Mouse (Mus musculus): Measurements from ENCODE around the gene Vasn. TPM values are rescaled to one million over a fixed set of nuclear protein-coding genes. Genes with fewer than 3 reads are reported as not detected.

Vasn gene
- total RNA-seq (2021): 10 to 100 TPM; 15.7 to 18.8 TPM
- long read RNA-seq, experiment 1, partial matches to known transcripts: 4 of 8 reads
- long read RNA-seq, experiment 1, other reads (novel, unspliced or antisense): 0 of 8 reads
- long read RNA-seq, experiment 2, partial matches to known transcripts: 10 of 14 reads
- long read RNA-seq, experiment 2, other reads (novel, unspliced or antisense): 0 of 14 reads

DNA sequence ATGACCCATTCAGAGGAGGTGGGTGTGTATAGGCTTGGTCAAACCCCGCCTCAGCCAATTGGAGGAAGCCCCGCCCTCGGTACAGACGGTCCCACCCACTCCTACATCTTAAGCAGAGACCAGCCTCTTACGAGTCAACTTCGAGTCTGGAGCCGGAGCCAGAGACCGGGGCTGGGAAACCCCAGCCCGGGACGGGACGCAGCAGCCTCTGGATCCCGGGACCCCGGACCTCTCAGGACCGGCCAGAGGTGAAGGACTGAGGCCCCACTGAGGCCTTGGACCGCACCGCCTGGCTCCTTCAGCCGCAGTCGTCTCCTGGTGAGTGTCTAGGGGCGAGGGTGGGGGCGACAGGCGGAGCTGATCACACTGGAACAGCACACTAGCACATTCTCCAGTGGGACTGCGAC lies at the start of gene Vasn, which contains the start of gene Dnaja3:
Gene Vasn, plus strand, starts transcription at position 111 of the 407 bp plus-strand sequence.
Gene Dnaja3, plus strand, starts transcription at position 159 of the 407 bp plus-strand sequence.
- peak in 1 of 2 experiments; percentile 74 for DNase-seq (ENCODE audit: low spot score in 2 of 2)

DNA sequence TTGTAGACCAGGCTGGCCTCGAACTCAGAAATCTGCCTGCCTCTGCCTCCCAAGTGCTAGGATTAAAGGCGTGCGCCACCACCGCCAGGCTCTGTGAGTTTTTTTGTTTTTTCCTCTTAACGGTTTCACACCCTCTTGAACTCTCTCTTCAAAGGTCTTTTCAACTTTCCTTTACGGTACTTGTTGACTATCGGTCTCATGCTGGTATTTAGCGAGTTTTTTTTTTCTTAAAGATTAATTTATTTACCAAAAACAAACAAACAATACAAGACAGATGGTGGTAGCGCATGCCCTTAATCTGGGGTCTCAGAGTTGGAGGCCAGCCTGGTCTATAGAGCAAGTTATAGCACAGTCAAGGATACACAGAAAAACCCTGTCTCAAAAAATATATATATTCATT lies 49.5 kb upstream of the Vasn start:
- DNase-seq (ENCODE audit: low spot score in 2 of 2): no peak

DNA sequence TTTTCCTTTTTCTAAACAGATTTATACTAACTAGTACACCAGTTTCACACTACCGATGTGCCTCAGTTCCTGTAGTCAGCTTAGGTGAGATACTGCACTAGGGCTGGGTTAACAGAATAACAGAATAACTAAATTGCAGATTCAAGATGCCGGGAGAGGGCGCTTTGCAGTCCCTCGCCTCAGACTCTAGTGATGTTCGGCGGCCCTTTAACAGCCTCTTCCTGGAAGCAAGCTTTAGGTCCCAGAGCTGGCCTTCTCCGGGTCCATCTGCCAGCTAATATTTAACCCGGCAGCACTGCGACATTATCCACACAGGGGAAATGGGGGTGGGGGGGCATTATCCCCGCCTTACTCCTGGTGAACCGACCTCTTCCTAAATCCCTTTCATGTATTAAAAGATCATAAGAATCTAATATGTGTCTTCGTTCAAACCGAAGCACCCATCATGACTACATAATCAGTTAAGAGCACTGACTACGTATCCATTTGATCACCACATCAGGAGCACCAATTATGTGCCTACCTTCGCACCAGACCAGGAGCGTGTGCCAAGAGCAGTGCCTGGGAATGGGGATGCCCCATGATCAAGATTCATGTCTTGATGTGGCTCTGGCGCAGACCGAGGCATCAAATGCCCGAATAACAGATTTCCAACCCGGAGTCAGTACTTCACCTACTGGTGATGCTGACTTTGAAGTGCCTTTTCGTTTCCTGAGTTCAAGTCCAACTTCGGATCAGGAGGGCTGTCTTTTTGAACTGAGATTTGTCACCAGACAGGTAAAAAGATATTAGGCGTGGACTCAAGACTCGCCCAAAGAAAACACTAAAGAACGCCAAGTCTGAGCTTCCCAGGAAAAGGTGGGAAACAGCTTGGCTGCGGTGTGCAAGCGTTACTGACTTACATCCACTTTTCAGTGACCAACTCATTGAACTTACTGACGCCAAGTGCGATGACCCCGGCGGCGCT lies 46.5 kb upstream of the Vasn start:
- no peak for DNase-seq (ENCODE audit: low spot score in 2 of 2)

DNA sequence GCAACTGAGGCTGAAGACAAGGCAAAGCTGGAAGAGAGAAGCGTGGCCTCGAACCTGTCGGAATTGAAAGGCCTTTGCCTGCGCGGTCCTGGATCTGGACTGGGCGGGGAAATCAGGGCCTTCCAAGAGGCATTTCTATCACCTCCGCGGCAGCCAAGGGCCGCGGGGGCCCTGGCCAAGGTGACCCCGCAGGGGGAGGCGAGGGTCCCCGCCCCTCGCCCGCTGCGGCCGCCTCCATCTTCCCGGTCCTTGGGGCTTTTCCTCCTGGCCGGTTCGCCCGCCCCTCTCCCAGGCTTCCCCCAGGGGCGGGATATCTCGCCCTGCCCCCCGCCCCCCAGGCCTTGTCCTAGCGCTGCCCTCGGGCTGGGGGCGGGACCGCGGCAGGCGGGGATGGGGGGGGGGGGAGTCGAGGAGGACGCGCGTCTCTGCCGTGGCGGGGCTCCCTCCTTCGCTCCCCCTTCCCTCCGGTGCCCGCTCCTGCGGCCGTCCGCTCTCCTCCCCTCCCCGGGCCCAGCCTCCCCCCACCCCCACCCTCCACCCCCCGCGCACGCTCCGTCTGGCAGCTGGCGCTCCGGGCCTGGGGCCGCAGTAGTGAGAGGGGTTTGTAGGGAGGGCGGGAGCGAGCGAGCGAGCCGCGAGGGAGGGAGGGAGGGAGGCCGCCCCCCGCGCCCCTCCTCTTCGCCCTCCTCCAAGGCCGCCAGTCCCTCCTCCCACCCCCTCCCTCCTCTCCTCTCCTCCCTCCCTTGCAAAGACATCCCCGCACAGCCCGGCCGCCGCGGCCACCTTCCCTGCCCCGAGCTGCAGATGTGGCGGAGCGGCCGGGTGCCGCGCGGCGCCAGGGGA lies 45.5 kb upstream of the Vasn start, which contains the start of gene Glis2:
Gene Glis2, plus strand, starts transcription at position 743 of the 843 bp plus-strand sequence.
- DNase-seq (ENCODE audit: low spot score in 2 of 2): peak; percentile 39 to 50

DNA sequence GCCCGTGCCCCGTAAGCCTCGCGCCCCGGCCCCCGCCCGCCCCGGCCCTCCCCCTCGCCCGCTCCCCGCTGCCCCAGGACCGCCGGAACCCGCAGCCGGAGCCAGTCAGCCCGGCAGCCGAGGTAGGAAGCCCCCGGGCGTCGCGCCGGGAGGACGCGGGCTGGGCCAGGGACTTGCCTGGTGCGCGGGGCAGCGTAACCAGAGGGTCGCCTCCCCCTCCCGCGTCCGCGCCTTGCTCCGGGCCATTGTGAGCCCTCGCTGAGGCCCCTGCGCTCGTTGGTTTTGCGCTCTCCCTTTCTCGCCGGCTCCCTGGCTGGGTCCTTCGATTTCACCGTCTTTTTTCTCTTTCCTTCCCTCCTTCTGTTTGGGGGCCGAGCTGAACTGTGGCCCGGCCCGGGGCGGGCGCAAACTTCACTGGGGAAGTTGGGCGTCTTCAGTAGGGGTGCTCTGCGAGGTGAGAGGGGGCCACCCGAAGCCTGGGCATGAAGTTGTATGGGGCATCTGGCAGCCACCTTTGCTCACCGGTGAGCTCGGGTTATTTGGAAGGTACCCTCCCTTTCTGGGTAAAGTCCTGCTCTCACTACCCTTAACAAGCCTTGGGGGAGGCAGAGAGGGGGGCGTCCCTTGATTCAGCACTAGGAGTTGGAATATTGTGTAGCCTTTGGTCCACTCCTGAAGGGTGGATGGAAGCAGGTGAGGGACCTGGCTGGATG lies 44.8 kb upstream of the Vasn start:
- no peak for DNase-seq (ENCODE audit: low spot score in 2 of 2)

DNA sequence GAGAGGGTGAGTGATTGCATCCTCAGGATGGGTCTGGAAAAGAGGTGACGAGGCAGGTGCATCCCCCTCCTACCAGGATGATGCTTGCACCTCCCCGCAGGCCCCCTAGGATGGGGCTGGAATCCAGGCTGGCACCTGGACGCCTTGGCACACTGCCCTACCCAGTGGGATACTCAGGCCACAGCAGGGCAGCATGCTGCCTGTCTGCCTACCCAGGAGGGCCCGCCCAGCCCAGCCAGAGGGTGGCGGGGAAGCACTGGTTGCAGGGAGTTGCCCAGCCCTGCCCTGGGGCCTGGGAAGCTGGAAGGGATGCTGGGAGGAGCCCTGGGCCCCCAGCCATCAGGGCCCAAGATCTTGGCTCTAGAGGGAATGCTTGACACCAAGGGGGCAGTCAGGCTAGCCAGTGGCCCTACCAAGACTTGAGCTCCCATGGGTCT lies 44.2 kb upstream of the Vasn start:
- no peak for DNase-seq (ENCODE audit: low spot score in 2 of 2)

DNA sequence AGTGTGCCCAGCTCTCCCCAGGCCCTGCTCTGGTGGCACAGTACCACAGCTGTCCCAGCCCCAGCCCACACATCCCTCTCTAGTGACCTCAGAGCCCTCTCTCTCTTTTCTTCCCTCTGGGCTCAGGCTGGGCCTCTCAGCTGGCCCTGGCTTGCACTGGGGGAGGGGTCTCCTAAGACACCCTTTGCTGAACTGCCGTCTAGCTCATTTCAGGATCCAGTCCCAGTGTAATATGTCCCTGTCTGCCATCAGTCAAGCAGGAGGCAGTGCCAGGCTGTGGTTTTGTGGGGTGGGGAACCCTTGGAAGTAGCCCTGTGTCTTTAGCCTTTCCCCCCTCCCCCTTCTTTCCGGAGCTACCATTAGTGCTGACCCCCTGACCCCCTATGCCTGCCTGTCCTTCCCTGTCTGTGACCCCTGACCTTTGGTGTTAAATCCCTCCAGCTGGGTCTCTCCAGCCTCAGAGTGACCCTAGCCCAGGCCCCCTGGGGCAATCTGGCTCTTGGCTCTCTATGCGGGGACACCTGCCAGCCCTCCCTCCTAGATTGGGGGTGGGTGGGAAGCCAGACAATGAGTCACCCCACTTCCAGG lies 43.5 kb upstream of the Vasn start:
- DNase-seq (ENCODE audit: low spot score in 2 of 2): no peak

DNA sequence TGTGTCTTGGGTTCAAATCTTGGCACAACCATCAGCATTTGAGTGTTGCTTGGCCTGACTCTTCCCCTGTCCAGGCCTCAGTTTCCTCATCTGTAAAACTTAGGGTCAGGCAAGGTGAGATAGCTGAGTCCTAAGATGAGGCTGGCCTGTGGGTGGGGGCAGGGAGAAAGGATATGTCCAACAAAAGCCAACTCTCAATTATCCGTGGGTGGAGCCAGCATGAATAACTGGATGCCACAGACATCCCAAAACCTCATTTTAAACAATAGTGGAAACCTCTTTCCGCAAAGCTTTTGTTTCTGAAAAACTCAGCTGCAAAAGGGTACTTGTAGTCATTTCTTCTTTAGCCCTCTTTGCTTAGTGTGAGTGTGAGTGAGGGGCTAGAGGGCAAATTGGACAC lies 42.9 kb upstream of the Vasn start:
- DNase-seq (ENCODE audit: low spot score in 2 of 2): no peak

DNA sequence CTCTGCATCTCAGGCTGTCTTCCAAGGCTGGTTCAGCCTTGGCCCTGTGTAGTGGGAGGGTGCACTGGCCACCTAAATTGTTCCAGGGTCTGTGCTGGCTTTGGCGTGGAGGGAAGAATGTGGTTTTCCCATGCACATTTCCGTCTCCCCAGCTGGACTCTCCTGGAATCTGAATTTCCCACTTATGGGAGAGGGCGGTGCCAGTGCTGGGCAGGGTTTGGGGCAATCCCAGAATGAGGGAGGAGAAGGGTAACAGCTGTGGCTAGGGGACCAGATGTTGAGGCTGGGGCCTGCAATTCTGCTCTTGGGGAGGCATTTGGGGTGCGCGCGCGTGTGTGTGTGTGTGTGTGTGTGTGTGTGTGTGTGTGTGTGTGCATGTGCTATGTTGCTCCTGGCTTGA lies 42.4 kb upstream of the Vasn start:
- no peak for DNase-seq (ENCODE audit: low spot score in 2 of 2)

DNA sequence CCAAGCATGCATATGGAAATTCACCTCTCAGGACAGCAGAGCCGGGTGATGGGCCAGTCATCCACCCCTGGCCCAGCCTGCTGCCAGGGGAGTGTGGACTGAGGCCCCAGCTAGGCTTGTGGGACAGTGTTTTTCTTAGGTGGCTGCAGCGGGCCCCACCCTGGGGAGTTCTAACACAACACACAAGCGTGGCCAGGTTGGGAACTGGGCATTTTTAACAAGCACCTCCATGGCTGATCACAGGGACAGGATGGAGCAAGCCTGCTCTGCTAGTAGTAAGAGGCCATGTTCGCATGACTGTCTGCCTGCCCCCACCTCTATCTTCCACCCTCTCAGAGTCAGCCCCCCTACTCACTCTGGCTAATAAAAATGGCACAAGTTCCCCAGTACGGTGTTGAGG lies 41.7 kb upstream of the Vasn start:
- DNase-seq (ENCODE audit: low spot score in 2 of 2): no peak

DNA sequence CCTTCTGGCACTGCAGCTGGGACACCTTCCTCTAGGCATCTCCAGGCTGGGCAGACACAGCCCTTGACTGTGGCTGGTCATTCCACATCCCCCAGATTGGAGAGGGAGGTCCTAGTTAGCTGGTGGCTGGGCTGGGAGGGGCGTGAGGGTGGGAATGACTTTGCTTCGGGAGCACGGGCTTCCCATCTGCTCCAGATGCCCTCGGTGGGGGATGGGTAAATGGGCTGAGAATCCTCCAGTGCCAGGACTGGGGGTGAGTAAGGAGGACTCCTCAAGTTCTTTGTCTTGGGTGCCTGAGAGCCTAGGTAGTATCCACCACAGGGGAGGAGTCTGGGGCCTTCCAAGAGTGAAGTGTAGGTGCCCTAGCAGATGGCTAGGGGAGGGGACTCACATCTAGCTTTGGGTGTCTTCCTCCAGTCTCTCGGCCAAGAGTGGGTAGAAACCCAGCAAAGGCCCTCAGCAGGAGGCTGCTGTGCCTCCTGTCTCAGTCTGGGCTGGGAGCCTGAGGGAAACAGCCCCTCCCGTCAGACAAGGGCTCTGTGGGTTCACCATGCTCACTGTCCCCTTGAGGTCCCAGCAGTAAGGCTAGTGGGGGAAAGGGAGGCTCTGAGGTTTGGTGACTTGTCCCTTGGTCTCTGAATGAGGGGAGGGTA lies 40.7 kb upstream of the Vasn start:
- DNase-seq (ENCODE audit: low spot score in 2 of 2): no peak

DNA sequence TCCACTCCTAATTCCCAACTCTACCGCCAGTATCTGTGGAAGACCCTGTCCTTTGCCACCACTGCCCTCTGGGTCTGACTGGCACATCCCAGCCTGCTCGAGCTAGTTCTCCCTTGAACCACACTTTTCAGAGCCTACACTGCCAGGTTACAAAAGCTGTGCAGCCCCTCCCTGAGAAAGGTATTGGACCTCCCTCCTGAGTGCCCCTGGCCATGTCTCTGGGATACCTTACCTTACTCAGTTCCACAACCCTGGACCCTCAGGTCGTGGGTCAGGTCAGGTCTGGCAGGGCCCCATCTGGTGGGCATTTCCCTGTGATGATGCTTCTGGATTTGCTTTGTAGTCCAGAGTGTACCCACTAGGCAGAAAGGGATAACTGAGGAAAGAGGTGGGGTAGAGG lies 40.1 kb upstream of the Vasn start:
- no peak for DNase-seq (ENCODE audit: low spot score in 2 of 2)

DNA sequence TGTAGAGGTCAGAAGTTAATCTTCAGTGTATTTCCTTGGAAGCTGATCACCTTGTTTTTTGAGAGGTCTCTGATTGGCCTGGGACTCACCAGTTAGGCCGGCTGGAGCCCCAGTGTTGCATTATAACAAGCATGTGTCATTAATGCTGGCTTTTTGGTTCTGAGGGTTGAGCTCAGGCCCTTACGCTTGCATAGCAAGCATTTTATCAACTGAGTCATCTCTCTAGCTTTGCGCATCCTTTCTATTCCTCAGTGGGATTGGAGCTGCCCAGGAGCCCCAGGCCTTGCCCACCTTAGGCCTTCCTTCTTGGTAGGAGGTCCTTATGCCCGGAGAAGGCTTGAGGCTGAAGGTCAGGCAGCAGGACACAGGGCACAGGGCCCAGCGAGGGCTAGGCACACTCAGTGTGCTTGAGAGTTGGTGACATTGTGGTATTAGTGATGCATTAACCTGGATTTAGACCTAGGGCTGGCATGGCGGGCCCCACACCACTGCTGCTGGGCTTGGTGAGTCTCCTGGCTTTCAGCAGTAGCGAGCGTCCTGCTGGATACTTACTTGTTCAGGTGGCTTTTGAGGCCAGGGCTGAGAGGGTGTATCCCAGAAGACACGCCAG lies 38.9 kb upstream of the Vasn start:
- no peak for DNase-seq (ENCODE audit: low spot score in 2 of 2)

DNA sequence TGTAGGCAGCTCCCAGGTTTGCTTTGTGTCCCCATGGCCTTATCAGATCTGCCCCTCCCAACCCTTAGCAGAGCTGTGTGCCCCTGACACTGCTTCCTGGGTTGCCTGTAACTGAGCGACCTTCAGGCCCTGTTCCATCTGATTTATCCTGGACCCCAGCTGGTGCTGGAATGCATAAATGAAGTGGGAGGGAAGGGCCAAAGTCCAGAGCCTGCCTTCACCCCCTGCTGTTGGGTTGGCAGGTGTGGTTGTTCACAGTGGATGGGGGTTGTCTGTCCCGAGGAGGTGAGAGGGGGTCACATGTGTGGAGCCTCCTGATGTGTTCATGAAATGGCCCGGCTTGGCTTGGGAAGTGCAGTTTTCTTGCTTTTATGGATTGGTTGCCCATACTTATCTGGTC lies 37.6 kb upstream of the Vasn start:
- DNase-seq (ENCODE audit: low spot score in 2 of 2): no peak

DNA sequence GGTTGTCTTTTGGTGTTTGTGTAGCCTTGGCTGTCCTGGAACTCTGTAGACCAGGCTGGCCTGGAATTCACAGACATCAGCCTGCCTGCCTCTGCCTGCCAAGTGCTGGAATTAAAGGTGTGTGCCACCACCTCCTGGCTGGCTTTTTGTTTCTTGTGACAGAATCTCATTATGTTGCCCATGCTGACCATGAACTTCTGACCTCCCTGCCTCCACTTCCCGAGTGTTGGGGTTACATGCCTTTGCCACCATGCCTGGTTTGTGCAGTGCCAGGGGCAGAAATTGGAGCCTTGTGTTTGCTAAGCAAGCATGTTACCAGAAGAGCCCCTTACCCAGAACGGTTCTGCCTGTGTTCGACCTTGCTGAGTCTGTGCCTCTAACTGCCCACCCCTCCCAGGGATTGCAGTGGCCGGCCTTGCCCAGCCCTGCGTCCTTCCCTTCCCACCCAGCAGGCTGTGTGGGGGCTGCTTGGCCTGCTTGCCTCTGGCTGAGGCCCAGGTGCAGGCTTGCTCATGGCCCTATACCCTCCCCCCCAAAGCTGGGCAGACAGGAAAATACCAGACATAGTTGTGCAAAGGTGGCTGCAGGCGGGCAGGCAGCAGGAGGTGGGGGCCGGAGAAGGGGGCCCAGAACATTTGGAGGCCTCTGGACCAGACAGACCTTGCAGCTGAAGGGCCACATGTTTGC lies 36.8 kb upstream of the Vasn start:
- DNase-seq (ENCODE audit: low spot score in 2 of 2): no peak

DNA sequence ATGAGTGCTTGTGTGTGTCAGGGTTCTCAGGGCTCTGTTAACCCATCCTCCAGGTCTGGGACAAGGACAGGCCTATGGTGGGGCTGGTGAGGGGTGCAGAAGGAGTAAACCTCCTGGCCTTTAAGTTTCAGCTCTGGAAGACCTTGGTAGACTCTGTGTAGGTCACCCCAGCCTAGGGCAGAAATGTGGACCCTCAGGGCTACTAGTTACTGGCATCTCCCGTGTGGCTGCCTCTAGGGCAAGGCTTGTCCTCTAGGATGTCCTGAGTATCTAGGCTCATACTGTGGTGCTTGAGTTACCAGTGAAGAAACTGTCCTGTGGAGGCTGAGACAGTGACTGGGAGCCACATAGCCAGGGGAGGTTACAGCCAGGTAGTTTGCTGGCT lies 36.3 kb upstream of the Vasn start:
- DNase-seq (ENCODE audit: low spot score in 2 of 2): no peak

DNA sequence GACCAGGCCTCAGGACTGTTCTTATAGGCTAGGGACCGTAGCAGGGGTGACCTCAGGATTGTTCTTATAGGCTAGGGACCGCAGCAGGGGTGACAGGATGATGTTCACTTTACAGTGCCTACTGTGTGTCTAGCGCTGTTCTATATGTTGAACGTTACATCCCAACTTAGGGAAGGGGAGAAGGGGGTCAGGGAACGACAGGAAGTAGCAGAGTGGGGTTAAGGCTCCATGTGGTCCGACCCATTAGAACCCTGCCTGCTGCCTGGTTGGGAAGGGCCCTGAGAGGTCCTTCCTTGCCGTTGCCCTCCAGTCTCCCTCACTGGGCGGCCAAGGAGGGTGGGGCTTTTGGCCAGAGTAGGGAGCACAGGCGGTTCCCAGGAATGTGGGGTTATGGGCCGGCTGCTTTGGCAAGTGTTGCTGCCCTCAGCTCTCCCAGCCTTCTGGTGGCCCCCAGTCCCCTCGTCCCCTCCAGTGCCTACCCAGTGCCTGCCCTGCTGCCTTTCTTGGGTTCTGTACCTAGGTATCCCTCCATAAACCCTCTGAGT lies 35.4 kb upstream of the Vasn start:
- DNase-seq (ENCODE audit: low spot score in 2 of 2): no peak

DNA sequence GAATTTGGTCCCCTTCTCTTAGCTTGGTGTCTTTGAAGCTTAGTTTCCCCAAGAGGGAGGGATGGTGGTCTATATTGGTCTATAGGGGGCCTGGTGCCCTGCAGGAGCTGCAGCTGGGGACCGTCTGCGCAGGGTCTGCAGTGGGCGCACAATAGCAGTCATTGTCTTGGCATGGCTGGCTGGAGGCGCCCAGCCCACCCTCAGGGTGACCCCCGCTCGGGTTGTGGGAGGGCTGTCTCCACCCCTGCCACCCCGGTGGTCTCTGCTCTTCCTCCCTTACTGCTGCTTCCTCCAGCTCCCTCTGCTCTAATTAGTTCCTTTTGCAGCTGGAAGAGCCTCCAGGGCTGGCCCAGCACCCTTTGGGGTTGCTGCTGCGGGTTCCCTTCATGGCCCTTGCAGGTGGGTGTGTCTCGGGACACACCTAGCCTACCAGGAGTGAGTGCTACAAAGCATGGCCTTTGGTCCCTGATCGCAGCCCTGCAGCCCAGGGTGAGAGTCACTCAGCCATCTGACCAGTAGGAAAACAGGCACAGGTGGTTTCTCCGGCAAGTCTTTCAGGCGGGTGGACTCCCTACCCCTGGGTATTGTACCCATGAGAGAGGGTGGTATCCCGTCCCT lies 34.1 kb upstream of the Vasn start:
- no peak for DNase-seq (ENCODE audit: low spot score in 2 of 2)

All from adrenal gland, postnatal 4 days (tissue).